Mouse (Mus musculus): ENCODE measurements around the gene Zfp868. TPM values are rescaled to one million over a fixed set of nuclear protein-coding genes. Genes with fewer than 3 reads are reported as not detected.
"Not testable (repeated sequence)": the region's sequence is repeated elsewhere in the genome, so short reads cannot be mapped to it uniquely, and the experiment has no call there.

Gene Zfp868
- polyA plus RNA-seq, 1 experiment = 18.7 TPM

GRCm38 (mm10) chr8:69584611-69585202 is 40.6 kb downstream of the Zfp868 start:
- H3K4me3 ChIP-seq (replicated peaks; ENCODE audit: insufficient read depth, low read depth, low read length) = peak overlapping the region; percentile 63
- 2% methylated on average over 54 of the region's 54 CpGs for WGBS
- H3K27me3 ChIP-seq (ENCODE audit: control insufficient read depth, insufficient read depth, low read length) = no peaks in the 10 kb centered on the region
- TF ChIP-seq CTCF (IDR thresholded peaks at IDR 0.05; ENCODE audit: borderline replicate concordance, insufficient read depth, low read depth, low read length) = no peak
- TF ChIP-seq POLR2A (IDR thresholded peaks at IDR 0.05; ENCODE audit: borderline replicate concordance, insufficient read depth, low read length) = no peak
- peak; percentile 64 to 73 for DNase-seq
- H3K4me1 ChIP-seq (ENCODE audit: control insufficient read depth, insufficient read depth, low read length) = no peaks in the 10 kb centered on the region
- H3K27ac ChIP-seq (ENCODE audit: insufficient read depth, low read length) = peak overlapping the region; percentile 85

DNA sequence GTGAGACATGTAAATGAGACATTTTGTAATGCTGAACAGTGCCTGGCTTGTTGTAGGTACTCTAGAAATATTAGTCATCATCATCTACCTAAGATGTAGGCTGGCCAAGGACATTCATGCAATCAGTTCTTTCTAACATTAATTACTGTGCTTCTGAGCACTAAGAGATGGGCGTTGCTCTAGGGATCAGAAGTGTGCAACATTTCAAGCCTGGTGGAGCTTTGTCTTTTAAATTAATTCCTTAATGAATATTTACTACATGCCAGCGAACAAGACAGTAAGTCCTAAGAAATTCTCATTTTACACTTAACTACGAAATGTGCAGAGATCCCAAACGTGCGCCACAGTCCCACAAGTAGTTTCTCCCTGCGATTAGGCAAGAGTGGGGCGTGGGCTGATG is 41.1 kb downstream of the Zfp868 start:
- WGBS = 14% methylated on average over 7 of the region's 7 CpGs
- DNase-seq; H3K4me1 ChIP-seq (ENCODE audit: control insufficient read depth, insufficient read depth, low read length); H3K27me3 ChIP-seq (ENCODE audit: control insufficient read depth, insufficient read depth, low read length): not testable (repeated sequence)
- H3K4me3 ChIP-seq (replicated peaks; ENCODE audit: insufficient read depth, low read depth, low read length) = peak overlapping the region; percentile 63
- H3K27ac ChIP-seq (ENCODE audit: insufficient read depth, low read length) = peak overlapping the region; percentile 85

Other genes with a start within 250 kb of the Zfp868 start
- gene Gm9495, start 172.0 kb downstream of the Zfp868 start, polyA plus RNA-seq (2012; rRNA removed) = 0.10 TPM in 1 of 2 replicates, not detected in the other
- gene Gm7697, start 102.6 kb downstream of the Zfp868 start, polyA plus RNA-seq (2012; rRNA removed) = 0.14 TPM in 1 of 2 replicates, not detected in the other
- 2.3 and 2.6 TPM in 2 replicates for gene Zfp964, start 28.9 kb upstream of the Zfp868 start, polyA plus RNA-seq (2012; rRNA removed)
- gene Zfp869, start 85.2 kb upstream of the Zfp868 start, polyA plus RNA-seq (2012; rRNA removed) = 24.2 and 24.5 TPM in 2 replicates
- gene Zfp963, start 124.4 kb upstream of the Zfp868 start, polyA plus RNA-seq (2012; rRNA removed) = 6.3 TPM in 2 replicates
- gene Gm20422, start 149.3 kb upstream of the Zfp868 start, polyA plus RNA-seq (2012; rRNA removed) = 0.46 and 0.67 TPM in 2 replicates
- gene Atp13a1, start 165.6 kb upstream of the Zfp868 start, polyA plus RNA-seq (2012; rRNA removed) = 54.4 and 59.7 TPM in 2 replicates
- 30.6 and 31.4 TPM in 2 replicates for gene Zfp866, start 165.6 kb upstream of the Zfp868 start, polyA plus RNA-seq (2012; rRNA removed)
- gene Gmip, start 183.1 kb upstream of the Zfp868 start, polyA plus RNA-seq (2012; rRNA removed) = 8.2 and 10.1 TPM in 2 replicates
- 0.23 and 0.38 TPM in 2 replicates for gene Lpar2, start 196.9 kb upstream of the Zfp868 start, polyA plus RNA-seq (2012; rRNA removed)
- 17.9 and 20.3 TPM in 2 replicates for gene Pbx4, start 206.9 kb upstream of the Zfp868 start, polyA plus RNA-seq (2012; rRNA removed)

Data from cerebellum, adult 2 months (tissue).